Mouse (Mus musculus): ENCODE data around the gene Pxn.

GRCm38 (mm10) chr5:115529364-115529741 lies 22.9 kb downstream of the Pxn start:
- TF ChIP-seq POLR2A (IDR thresholded peaks at IDR 0.05; ENCODE audit: low read depth, low read length), result no peak
- TF ChIP-seq CTCF (IDR thresholded peaks at IDR 0.05; ENCODE audit: borderline replicate concordance, insufficient read depth, low read length), result no peak

Measured in embryonic fibroblast, embryonic 13.5 days (primary cell).